ENCODE assay signal across 8 mouse cellular contexts in genomic region chr8:111535491-111535890, GRCm38 (mm10). TPM values are rescaled to one million over a fixed set of nuclear protein-coding genes. Genes with fewer than 3 reads are reported as not detected.
A peak's percentile ranks its signal among the peaks of the same experiment; 100 is the strongest.
DNase-seq lines count a peak whose midpoint lies in the region; ATAC-seq lines count a peak whose summit lies in the region.

No protein-coding gene starts in this region.

- intact Hi-C loops in heart, postnatal 14 days (cut with DNase I): loop anchor here (10.0 kb wide), 1 partner anchor 191 kb away; no protein-coding TSS in a partner anchor

- no peak overlapping the region for H3K27ac ChIP-seq in heart, embryonic 16.5 days (ENCODE audit: low read length)
- H3K27ac ChIP-seq in embryonic facial prominence, embryonic 13.5 days: no peak overlapping the region
- H3K27ac ChIP-seq in intestine, embryonic 15.5 days: no peak overlapping the region
- peak overlapping the region; percentile 98 for H3K27ac ChIP-seq in midbrain, embryonic 15.5 days

- H3K9me3 ChIP-seq in heart, embryonic 16.5 days (replicated peaks; ENCODE audit: control insufficient read depth, low read length): no peaks in the 10 kb centered on the region
- no peaks in the 10 kb centered on the region for H3K9me3 ChIP-seq in embryonic facial prominence, embryonic 13.5 days
- H3K9me3 ChIP-seq in intestine, embryonic 15.5 days: no peaks in the 10 kb centered on the region
- H3K9me3 ChIP-seq in midbrain, embryonic 15.5 days: no peaks in the 10 kb centered on the region

- H3K27me3 ChIP-seq in heart, embryonic 16.5 days (ENCODE audit: control insufficient read depth, insufficient read depth, low read length): no peaks in the 10 kb centered on the region
- no peaks in the 10 kb centered on the region for H3K27me3 ChIP-seq in embryonic facial prominence, embryonic 13.5 days
- H3K27me3 ChIP-seq in intestine, embryonic 15.5 days (replicated peaks): no peaks in the 10 kb centered on the region
- H3K27me3 ChIP-seq in midbrain, embryonic 15.5 days (replicated peaks): no peaks in the 10 kb centered on the region

- peak overlapping the region; percentile 98 for H3K4me3 ChIP-seq in heart, embryonic 16.5 days (ENCODE audit: low read length)
- peak overlapping the region; percentile 98 for H3K4me3 ChIP-seq in embryonic facial prominence, embryonic 13.5 days
- H3K4me3 ChIP-seq in intestine, embryonic 15.5 days (replicated peaks): no peak overlapping the region; the same call in 1 of the 2 replicates
- H3K4me3 ChIP-seq in midbrain, embryonic 15.5 days: peak overlapping the region; percentile 89

- ATAC-seq in heart, embryonic 16.5 days (replicated peaks; ENCODE audit: extremely low read depth, insufficient read depth, low FRiP score): no peak
- no peak for ATAC-seq in embryonic facial prominence, embryonic 13.5 days (ENCODE audit: insufficient number of reproducible peaks, insufficient read depth, low FRiP score, low TSS enrichment, low read depth)
- no peak for ATAC-seq in intestine, embryonic 15.5 days
- no peak for ATAC-seq in midbrain, embryonic 15.5 days (replicated peaks)

- H3K36me3 ChIP-seq in heart, embryonic 16.5 days (ENCODE audit: control insufficient read depth, insufficient read depth): no peaks in the 10 kb centered on the region
- no peaks in the 10 kb centered on the region for H3K36me3 ChIP-seq in embryonic facial prominence, embryonic 13.5 days
- no peaks in the 10 kb centered on the region for H3K36me3 ChIP-seq in intestine, embryonic 15.5 days
- no peaks in the 10 kb centered on the region for H3K36me3 ChIP-seq in midbrain, embryonic 15.5 days (replicated peaks)

- H3K9ac ChIP-seq in heart, embryonic 16.5 days (ENCODE audit: low read length): no peak overlapping the region; the same call in 1 of the 2 replicates
- H3K9ac ChIP-seq in embryonic facial prominence, embryonic 13.5 days: peak overlapping the region; percentile 98; the same call in 1 of the 2 replicates
- H3K9ac ChIP-seq in intestine, embryonic 15.5 days: no peak overlapping the region
- H3K9ac ChIP-seq in midbrain, embryonic 15.5 days: no peak overlapping the region

- peaks cover 26% of the 10 kb centered on the region for H3K4me1 ChIP-seq in heart, embryonic 16.5 days (ENCODE audit: control insufficient read depth, insufficient read depth, low read length)
- H3K4me1 ChIP-seq in embryonic facial prominence, embryonic 13.5 days: peaks cover 24% of the 10 kb centered on the region
- peaks cover 13% of the 10 kb centered on the region for H3K4me1 ChIP-seq in intestine, embryonic 15.5 days (replicated peaks)
- H3K4me1 ChIP-seq in midbrain, embryonic 15.5 days: peaks cover 28% of the 10 kb centered on the region

- H3K4me2 ChIP-seq in heart, embryonic 16.5 days (ENCODE audit: low read depth, low read length): peak overlapping the region; percentile 72
- peak overlapping the region; percentile 70 for H3K4me2 ChIP-seq in embryonic facial prominence, embryonic 13.5 days
- peak overlapping the region; percentile 61 for H3K4me2 ChIP-seq in intestine, embryonic 15.5 days (replicated peaks)
- H3K4me2 ChIP-seq in midbrain, embryonic 15.5 days: peak overlapping the region; percentile 55

- WGBS in heart, embryonic 16.5 days: 33% methylated on average over 5 of the region's 5 CpGs
- 41% methylated on average over 5 of the region's 5 CpGs for WGBS in embryonic facial prominence, embryonic 13.5 days
- WGBS in intestine, embryonic 15.5 days: 40% methylated on average over 5 of the region's 5 CpGs
- WGBS in midbrain, embryonic 15.5 days: 26% methylated on average over 5 of the region's 5 CpGs

- no peak for DNase-seq in heart, postnatal 14 days
- DNase-seq in left cerebral cortex, adult 8-10 months (ENCODE audit: low spot score in 2 of 2): no peak
- no peak for DNase-seq in gastrocnemius, adult 8-10 months (ENCODE audit: low spot score in 2 of 2)
- DNase-seq in thymus, postnatal 4 days: no peak

RNA-seq across cellular contexts. Expression of gene Znrf1, which starts 0.4 kb away (rescaled TPM):
- polyA plus RNA-seq in heart, embryonic 16.5 days (2015; fragmentation: Nextera tagmentation; extraction: Ambion mirVana): 19.7 and 20.8 TPM in 2 replicates
- total RNA-seq in heart, postnatal 14 days (2021): 10 to 100 TPM; 62.6 to 72.6 TPM
- 36.2 and 51.5 TPM in 2 replicates for polyA plus RNA-seq in embryonic facial prominence, embryonic 13.5 days (2015; fragmentation: Nextera tagmentation; extraction: Ambion mirVana)
- polyA plus RNA-seq in intestine, embryonic 15.5 days (2015; fragmentation: Nextera tagmentation; extraction: Ambion mirVana): 24.6 and 26.0 TPM in 2 replicates
- 106 and 119 TPM in 2 replicates for polyA plus RNA-seq in midbrain, embryonic 15.5 days (2015; fragmentation: Nextera tagmentation; extraction: Ambion mirVana)
- 100 to 1,000 TPM; 120 to 139 (median 129) TPM for total RNA-seq in left cerebral cortex, adult 8-10 months (2022)
- 10 to 100 TPM; 67.2 to 71.6 (median 70.7) TPM for total RNA-seq in gastrocnemius, adult 8-10 months (2022)

RNA-seq across cellular contexts. Expression of gene Wdr59, which starts 13.6 kb away (rescaled TPM):
- polyA plus RNA-seq in heart, embryonic 16.5 days (2015; fragmentation: Nextera tagmentation; extraction: Ambion mirVana): 4.2 and 4.6 TPM in 2 replicates
- total RNA-seq in heart, postnatal 14 days (2021): 10 to 100 TPM in 1 of 2 experiments, 1 to 10 TPM in 1; 7.8 to 10.3 TPM
- 8.0 and 9.6 TPM in 2 replicates for polyA plus RNA-seq in embryonic facial prominence, embryonic 13.5 days (2015; fragmentation: Nextera tagmentation; extraction: Ambion mirVana)
- 4.1 and 4.5 TPM in 2 replicates for polyA plus RNA-seq in intestine, embryonic 15.5 days (2015; fragmentation: Nextera tagmentation; extraction: Ambion mirVana)
- 6.8 and 8.3 TPM in 2 replicates for polyA plus RNA-seq in midbrain, embryonic 15.5 days (2015; fragmentation: Nextera tagmentation; extraction: Ambion mirVana)
- total RNA-seq in left cerebral cortex, adult 8-10 months (2022): 10 to 100 TPM; 19.5 to 21.7 (median 20.3) TPM
- total RNA-seq in gastrocnemius, adult 8-10 months (2022): 1 to 10 TPM; 7.9 to 9.0 (median 8.6) TPM
